Mouse (Mus musculus) heart, embryonic 11.5 days (tissue): ENCODE data around the gene Hoxa4. TPM values are rescaled to one million over a fixed set of nuclear protein-coding genes. Genes with fewer than 3 reads are reported as not detected.

Experiments used
- ATAC-seq: fragments of 200-750 bp; cut with Nextera tagmentation; replicated peaks from 2 replicates; pipeline ENCODE4 v1.8.0; 2017; ENCODE audit warnings: moderate library complexity; ENCODE audit not compliant: insufficient number of reproducible peaks, low FRiP score, low TSS enrichment
- H3K27ac ChIP-seq: fragments of 300-500 bp; sonication (generic); 2 replicates; pipeline ENCODE4 v1.5.1; 2014; ENCODE audit warnings: mild to moderate bottlenecking, low read depth, low read length
- H3K27me3 ChIP-seq: fragments of 300-500 bp; sonication (generic); 2 replicates; pipeline ENCODE4 v1.6.1; 2014; ENCODE audit warnings: mild to moderate bottlenecking, low read length, mixed read lengths; ENCODE audit not compliant: control insufficient read depth, insufficient read depth
- H3K36me3 ChIP-seq: fragments of 300-500 bp; sonication (generic); 2 replicates; pipeline ENCODE4 v1.6.1; 2014; ENCODE audit warnings: mild to moderate bottlenecking, low read length, moderate library complexity, mixed read lengths; ENCODE audit not compliant: control insufficient read depth, insufficient read depth
- H3K4me1 ChIP-seq: fragments of 300-500 bp; sonication (generic); 2 replicates; pipeline ENCODE4 v1.6.1; 2014; ENCODE audit warnings: low read length; ENCODE audit not compliant: control insufficient read depth, insufficient read depth
- H3K4me2 ChIP-seq: fragments of 300-500 bp; sonication (generic); 2 replicates; pipeline ENCODE4 v1.6.1; 2014; ENCODE audit warnings: mild to moderate bottlenecking, moderate library complexity
- H3K4me3 ChIP-seq: fragments of 300-500 bp; sonication (generic); 2 replicates; pipeline ENCODE4 v1.5.1; 2014; ENCODE audit warnings: low read depth, low read length
- H3K9ac ChIP-seq: fragments of 300-500 bp; sonication (generic); 2 replicates; pipeline ENCODE4 v1.6.1; 2014; ENCODE audit warnings: mild to moderate bottlenecking, low read depth, low read length, moderate library complexity
- H3K9me3 ChIP-seq: fragments of 300-500 bp; sonication (generic); replicated peaks from 2 replicates; pipeline ENCODE4 v1.6.1; 2016; ENCODE audit warnings: low read length; ENCODE audit not compliant: control insufficient read depth
- WGBS: fragments of 180-500 bp; shearing (Covaris S2); extraction: QIAGEN DNeasy Blood & Tissue Kit; methylation state at CpG from one replicate; pipeline ENCODE4 v1.1.7; 2014; ENCODE audit not compliant: insufficient replicate concordance; 5-methylcytosine and 5-hydroxymethylcytosine counted together
- polyA plus RNA-seq: library from polyadenylated mRNA; unstranded; fragments of >200 nt; fragmentation: Nextera tagmentation; extraction: Ambion mirVana; gene quantifications from 2 replicates; pipeline ENCODE4 v1.2.1, GENCODE M21; 2014

Gene Hoxa4
- polyA plus RNA-seq, 1 experiment from 2014 or later, result 1.4 TPM

GRCm38 (mm10) chr6:52175864-52176263 lies 15.7 kb downstream of the Hoxa4 start:
- Histone ChIP-seq H3K36me3 (no peaks in the 10 kb centered on the region), H3K9me3 (no peaks in the 10 kb centered on the region), H3K4me2 (peak overlapping the region; percentile 20), H3K27ac (peak overlapping the region; percentile 76), H3K4me3 (peak overlapping the region; percentile 38), H3K27me3 (peaks cover 92% of the 10 kb centered on the region), H3K4me1 (0 out of 2 replicates have a peak, but pooled peaks cover 2% of the 10 kb centered on the region), H3K9ac (peak overlapping the region; percentile 6; the same call in 1 of the 2 replicates)
- WGBS, result 2% methylated on average over 16 of the region's 35 CpGs
- peak; percentile 52; the same call in 1 of the 2 replicates for ATAC-seq

GRCm38 (mm10) chr6:52174968-52175751 lies 16.4 kb downstream of the Hoxa4 start:
- Histone ChIP-seq H3K27ac (peak overlapping the region; percentile 76), H3K9ac (peak overlapping the region; percentile 46; the same call in 1 of the 2 replicates), H3K36me3 (no peaks in the 10 kb centered on the region), H3K4me3 (peak overlapping the region; percentile 38), H3K4me1 (peaks cover 7% of the 10 kb centered on the region; the same call in 1 of the 2 replicates), H3K4me2 (peak overlapping the region; percentile 20), H3K27me3 (peaks cover 92% of the 10 kb centered on the region), H3K9me3 (no peaks in the 10 kb centered on the region)
- 0 out of 2 replicates have a peak, but pooled peaks have one; percentile 32 for ATAC-seq
- under 1% methylated on average over 41 of the region's 41 CpGs for WGBS

- WGBS, result 4% methylated on average over 4 of the region's 4 CpGs
These were observed 17.9 kb downstream of the Hoxa4 start for GRCm38 (mm10) chr6:52173648-52174047.

GRCm38 (mm10) chr6:52172501-52172900 lies 19.1 kb downstream of the Hoxa4 start:
- ATAC-seq, result peak; percentile 54; the same call in 1 of the 2 replicates
- Histone ChIP-seq H3K27me3 (peaks cover 88% of the 10 kb centered on the region), H3K27ac (peak overlapping the region; percentile 24; the same call in 1 of the 2 replicates), H3K4me1 (peaks cover 10% of the 10 kb centered on the region; the same call in 1 of the 2 replicates), H3K9ac (peak overlapping the region; percentile 16; the same call in 1 of the 2 replicates), H3K4me3 (peak overlapping the region; percentile 20), H3K36me3 (no peaks in the 10 kb centered on the region), H3K9me3 (no peaks in the 10 kb centered on the region), H3K4me2 (peak overlapping the region; percentile 58)
- 1% methylated on average over 35 of the region's 35 CpGs for WGBS

More at GRCm38 (mm10) chr6:52173648-52174047, 17.9 kb downstream of the Hoxa4 start:
- no peaks in the 10 kb centered on the region for H3K9me3 ChIP-seq
- no peak for ATAC-seq
- peaks cover 10% of the 10 kb centered on the region; the same call in 1 of the 2 replicates for H3K4me1 ChIP-seq
- H3K9ac ChIP-seq, result no peak overlapping the region
- H3K27me3 ChIP-seq, result peaks cover 87% of the 10 kb centered on the region
- no peak overlapping the region for H3K4me3 ChIP-seq
- H3K4me2 ChIP-seq, result peak overlapping the region; percentile 58
- H3K36me3 ChIP-seq, result no peaks in the 10 kb centered on the region
- no peak overlapping the region for H3K27ac ChIP-seq

- peak overlapping the region; percentile 58 for H3K4me2 ChIP-seq
- H3K27me3 ChIP-seq, result peaks cover 87% of the 10 kb centered on the region
- ATAC-seq, result no peak
- no peak overlapping the region for H3K9ac ChIP-seq
- H3K4me1 ChIP-seq, result peaks cover 10% of the 10 kb centered on the region; the same call in 1 of the 2 replicates
- no peaks in the 10 kb centered on the region for H3K36me3 ChIP-seq
- H3K4me3 ChIP-seq, result peak overlapping the region; percentile 20
- H3K27ac ChIP-seq, result 0 out of 2 replicates have a peak overlapping the region, but pooled peaks have one; percentile 15
- whole genome bisulfite sequencing, result 9% methylated on average over 7 of the region's 7 CpGs
- H3K9me3 ChIP-seq, result no peaks in the 10 kb centered on the region
These were observed 19.6 kb downstream of the Hoxa4 start for GRCm38 (mm10) chr6:52171938-52172337.

GRCm38 (mm10) chr6:52171331-52171730 lies 20.2 kb downstream of the Hoxa4 start:
- WGBS, result 6% methylated on average over 4 of the region's 4 CpGs
- ATAC-seq, result no peak
- Histone ChIP-seq H3K4me2 (no peak overlapping the region), H3K4me3 (no peak overlapping the region), H3K27me3 (peaks cover 89% of the 10 kb centered on the region), H3K9me3 (no peaks in the 10 kb centered on the region), H3K27ac (no peak overlapping the region), H3K36me3 (no peaks in the 10 kb centered on the region), H3K4me1 (peaks cover 10% of the 10 kb centered on the region; the same call in 1 of the 2 replicates), H3K9ac (no peak overlapping the region)

GRCm38 (mm10) chr6:52170898-52171223 lies 20.7 kb downstream of the Hoxa4 start:
- Histone ChIP-seq H3K27ac (0 out of 2 replicates have a peak overlapping the region, but pooled peaks have one; percentile 46), H3K27me3 (peaks cover 91% of the 10 kb centered on the region), H3K36me3 (no peaks in the 10 kb centered on the region), H3K4me2 (peak overlapping the region; percentile 42; the same call in 1 of the 2 replicates), H3K4me1 (peaks cover 10% of the 10 kb centered on the region; the same call in 1 of the 2 replicates), H3K9ac (peak overlapping the region; percentile 56; the same call in 1 of the 2 replicates), H3K4me3 (no peak overlapping the region), H3K9me3 (no peaks in the 10 kb centered on the region)
- 10% methylated on average over 5 of the region's 5 CpGs for WGBS
- no peak for ATAC-seq

GRCm38 (mm10) chr6:52170166-52170897 lies 21.2 kb downstream of the Hoxa4 start:
- Histone ChIP-seq H3K27ac (peak overlapping the region; percentile 46; the same call in 1 of the 2 replicates), H3K27me3 (peaks cover 90% of the 10 kb centered on the region), H3K4me2 (peak overlapping the region; percentile 42), H3K36me3 (no peaks in the 10 kb centered on the region), H3K4me3 (0 out of 2 replicates have a peak overlapping the region, but pooled peaks have one; percentile 5), H3K9me3 (no peaks in the 10 kb centered on the region), H3K4me1 (peaks cover 10% of the 10 kb centered on the region; the same call in 1 of the 2 replicates), H3K9ac (peak overlapping the region; percentile 56; the same call in 1 of the 2 replicates)
- ATAC-seq, result no peak
- WGBS, result 3% methylated on average over 40 of the region's 40 CpGs
